Comparison of ENCODE assay signal across 27 mouse cellular contexts in genomic region chr10:61787541-61788313, GRCm38 (mm10). TPM values are rescaled to one million over a fixed set of nuclear protein-coding genes. Genes with fewer than 3 reads are reported as not detected.
DNase-seq lines count a peak whose midpoint lies in the region; ATAC-seq lines count a peak whose summit lies in the region.
"Had no signal": no experiment of that assay in that cellular context is flagged by ENCODE, and none has a peak within 500 bp of the region (broad histone marks: within the 10 kb centered on the region; RNA-seq: fewer than 3 reads in every experiment).

No protein-coding gene starts in this region.

- WGBS in forebrain, embryonic 14.5 days: 75% methylated on average over 10 of the region's 10 CpGs
- WGBS in forebrain, embryonic 15.5 days: 71% methylated on average over 10 of the region's 10 CpGs
- 34% methylated on average over 10 of the region's 10 CpGs for WGBS in kidney, embryonic 16.5 days

- no peak for ATAC-seq in forebrain, embryonic 14.5 days
- no peak for ATAC-seq in forebrain, embryonic 15.5 days (replicated peaks)
- ATAC-seq in kidney, embryonic 16.5 days (ENCODE audit: low FRiP score, low TSS enrichment): no peak
- ATAC-seq: forebrain, embryonic 13.5 days; midbrain, embryonic 15.5 days had no signal

- no peaks in the 10 kb centered on the region for H3K27me3 ChIP-seq in forebrain, embryonic 14.5 days (replicated peaks; ENCODE audit: control insufficient read depth, insufficient read depth, low read length)
- H3K27me3 ChIP-seq in forebrain, embryonic 15.5 days: no peaks in the 10 kb centered on the region
- H3K27me3 ChIP-seq in kidney, embryonic 16.5 days (ENCODE audit: insufficient read depth, low read length): no peaks in the 10 kb centered on the region
- H3K27me3 ChIP-seq: forebrain, embryonic 13.5 days; heart, embryonic 12.5 days; lung, embryonic 15.5 days; midbrain, embryonic 15.5 days; neural tube, embryonic 15.5 days had no signal

- H3K4me3 ChIP-seq in forebrain, embryonic 14.5 days (ENCODE audit: low read depth, low read length): no peak overlapping the region
- H3K4me3 ChIP-seq in forebrain, embryonic 15.5 days: no peak overlapping the region
- no peak overlapping the region for H3K4me3 ChIP-seq in kidney, embryonic 16.5 days (ENCODE audit: low read length)
- H3K4me3 ChIP-seq: forebrain, embryonic 13.5 days; heart, adult 2 months; heart, embryonic 12.5 days; layer of hippocampus, adult 2 months; left cerebral cortex, adult 2 months; liver, embryonic 13.5 days; lung, embryonic 15.5 days; midbrain, embryonic 10.5 days; midbrain, embryonic 15.5 days; neural tube, embryonic 15.5 days had no signal

- H3K9me3 ChIP-seq in forebrain, embryonic 14.5 days (replicated peaks; ENCODE audit: control insufficient read depth, low read length): no peaks in the 10 kb centered on the region
- no peaks in the 10 kb centered on the region for H3K9me3 ChIP-seq in forebrain, embryonic 15.5 days
- H3K9me3 ChIP-seq in kidney, embryonic 16.5 days (ENCODE audit: low read length): no peaks in the 10 kb centered on the region
- H3K9me3 ChIP-seq: forebrain, embryonic 13.5 days; heart, embryonic 12.5 days; liver, embryonic 13.5 days; lung, embryonic 15.5 days; midbrain, embryonic 10.5 days; midbrain, embryonic 15.5 days; neural tube, embryonic 15.5 days had no signal

- H3K27ac ChIP-seq in forebrain, embryonic 14.5 days (ENCODE audit: low read depth, low read length): no peak overlapping the region
- no peak overlapping the region for H3K27ac ChIP-seq in forebrain, embryonic 15.5 days (replicated peaks)
- no peak overlapping the region for H3K27ac ChIP-seq in kidney, embryonic 16.5 days (ENCODE audit: low read length)
- H3K27ac ChIP-seq: forebrain, embryonic 13.5 days; heart, adult 2 months; hindbrain, embryonic 14.5 days; layer of hippocampus, adult 2 months; left cerebral cortex, adult 2 months; liver, embryonic 13.5 days; lung, embryonic 15.5 days; midbrain, embryonic 10.5 days; midbrain, embryonic 15.5 days; neural tube, embryonic 15.5 days had no signal

- no peak overlapping the region for H3K4me2 ChIP-seq in forebrain, embryonic 14.5 days (ENCODE audit: low read length)
- H3K4me2 ChIP-seq in forebrain, embryonic 15.5 days (replicated peaks): no peak overlapping the region
- no peak overlapping the region for H3K4me2 ChIP-seq in kidney, embryonic 16.5 days (replicated peaks; ENCODE audit: low read depth, low read length)
- H3K4me2 ChIP-seq: forebrain, embryonic 13.5 days; heart, embryonic 12.5 days; hindbrain, embryonic 14.5 days; liver, embryonic 13.5 days; lung, embryonic 15.5 days; midbrain, embryonic 15.5 days; neural tube, embryonic 15.5 days had no signal

- peak; percentile 50 for DNase-seq in forebrain, embryonic 14.5 days (ENCODE audit: low spot score)
- DNase-seq in kidney, postnatal 10 days: peak; percentile 31
- peak; percentile 28 for DNase-seq in retina, postnatal 1 day
- DNase-seq in retina, embryonic 14.5 days (ENCODE audit: low spot score): no peak
- no peak for DNase-seq in left cerebral cortex, postnatal 36 days (ENCODE audit: low spot score in 2 of 2)
- no peak for DNase-seq in urinary bladder, postnatal 4 days (ENCODE audit: low spot score in 2 of 2)
- DNase-seq: adrenal gland, postnatal 25 days; cerebellum, adult 2 months; cerebellum, postnatal 36 days; gastrocnemius, postnatal 36 days; heart, adult 2 months; left cerebral cortex, postnatal 4 days; liver, embryonic 13.5 days; right cerebral cortex, adult 18-20 months; spleen, adult 18-20 months; thymus, postnatal 14 days had no signal

- intact Hi-C loops in left cerebral cortex, postnatal 36 days (cut with DNase I): no loop called here

- no peak overlapping the region for H3K9ac ChIP-seq in forebrain, embryonic 14.5 days (ENCODE audit: low read length)
- no peak overlapping the region for H3K9ac ChIP-seq in forebrain, embryonic 15.5 days (replicated peaks)
- H3K9ac ChIP-seq in kidney, embryonic 16.5 days (replicated peaks; ENCODE audit: low read length): no peak overlapping the region
- H3K9ac ChIP-seq: forebrain, embryonic 13.5 days; heart, embryonic 12.5 days; hindbrain, embryonic 14.5 days; liver, embryonic 13.5 days; lung, embryonic 15.5 days; midbrain, embryonic 15.5 days; neural tube, embryonic 15.5 days had no signal

- H3K36me3 ChIP-seq in forebrain, embryonic 14.5 days (ENCODE audit: control insufficient read depth, insufficient read depth, low read length): no peaks in the 10 kb centered on the region
- H3K36me3 ChIP-seq in forebrain, embryonic 15.5 days: no peaks in the 10 kb centered on the region
- H3K36me3 ChIP-seq in kidney, embryonic 16.5 days (ENCODE audit: insufficient read depth, low read length): no peaks in the 10 kb centered on the region
- H3K36me3 ChIP-seq: heart, embryonic 12.5 days; liver, embryonic 13.5 days; lung, embryonic 15.5 days; midbrain, embryonic 10.5 days; midbrain, embryonic 15.5 days; neural tube, embryonic 15.5 days had no signal

- H3K4me1 ChIP-seq in forebrain, embryonic 14.5 days (ENCODE audit: control insufficient read depth, insufficient read depth, low read length): peaks cover 7% of the 10 kb centered on the region
- peaks cover 8% of the 10 kb centered on the region for H3K4me1 ChIP-seq in forebrain, embryonic 15.5 days
- peaks cover 28% of the 10 kb centered on the region for H3K4me1 ChIP-seq in kidney, embryonic 16.5 days (ENCODE audit: insufficient read depth, low read length)

RNA-seq across cellular contexts. Expression of gene H2afy2, which starts 3.8 kb away (rescaled TPM):
- polyA plus RNA-seq in forebrain, embryonic 14.5 days (2014; fragmentation: Nextera tagmentation; extraction: Ambion mirVana): 188 and 220 TPM in 2 replicates
- polyA plus RNA-seq in forebrain, embryonic 15.5 days (2015; fragmentation: Nextera tagmentation; extraction: Ambion mirVana): 312 TPM in 2 replicates
- polyA plus RNA-seq in kidney, embryonic 16.5 days (2015; fragmentation: Nextera tagmentation; extraction: Ambion mirVana): 140 and 155 TPM in 2 replicates
- total RNA-seq in left cerebral cortex, postnatal 36 days (2021): 10 to 100 TPM; 26.2 to 26.6 TPM

Comparison
In these comparisons a context has a peak if more than half of its experiments do, and no peak if none do; other contexts are left out.
1. DNase-seq: peak in forebrain, embryonic 14.5 days (single experiment), kidney, postnatal 10 days (single experiment) and retina, postnatal 1 day (single experiment); none in retina, embryonic 14.5 days (single experiment), left cerebral cortex, postnatal 36 days (0 of 2) and urinary bladder, postnatal 4 days (0 of 2).